Mouse (Mus musculus): Measurements from ENCODE around the gene P2ry2.

- no peak for TF ChIP-seq POLR2A (IDR thresholded peaks at IDR 0.05; ENCODE audit: extremely low read depth, insufficient read depth, low read length)
- no peak for TF ChIP-seq CTCF (IDR thresholded peaks at IDR 0.05; ENCODE audit: low read depth, low read length)
Measured at GRCm38 (mm10) chr7:100967850-100968249, 44.8 kb downstream of the P2ry2 start.

Data from liver, adult 2 months (tissue).